Mouse (Mus musculus) ES-E14 (cell line): ENCODE measurements around the gene Lefty1. TPM values are rescaled to one million over a fixed set of nuclear protein-coding genes. Genes with fewer than 3 reads are reported as not detected.

Experiments used
- DNase-seq: peaks from one replicate; pipeline ENCODE4 v3.0.0-alpha.2; 2013; ENCODE audit warnings: low read depth, low spot score
- H3K27ac ChIP-seq: 2 replicates; pipeline ENCODE4 v1.5.1; 2012; ENCODE audit warnings: low read depth, mild to moderate bottlenecking, low read length, moderate library complexity, mixed read lengths; ENCODE audit not compliant: poor library complexity, insufficient read depth, severe bottlenecking
- H3K36me3 ChIP-seq: 2 replicates; pipeline ENCODE4 v1.6.1; 2012; ENCODE audit warnings: mild to moderate bottlenecking, low read length, moderate library complexity, mixed read lengths; ENCODE audit not compliant: control insufficient read depth, poor library complexity, insufficient read depth, severe bottlenecking
- H3K4me1 ChIP-seq, 2 experiments: fragments of 150-350 bp in 1 of 2; sonication (generic) in 1 of 2; 2 replicates each; pipeline ENCODE4 v1.6.1; 2012; ENCODE audit warnings: low read length in 2 of 2, mild to moderate bottlenecking in 1 of 2, mixed read lengths in 1 of 2; ENCODE audit not compliant: control insufficient read depth in 2 of 2, insufficient read depth in 2 of 2, poor library complexity in 1 of 2
- H3K4me3 ChIP-seq, 2 experiments: fragments of 150-350 bp in 1 of 2; sonication (generic) in 1 of 2; 2 replicates each; pipeline ENCODE4 v1.5.1; 2012; ENCODE audit warnings: low read length in 2 of 2, low read depth in 1 of 2, mild to moderate bottlenecking in 1 of 2, mixed read lengths in 1 of 2; ENCODE audit not compliant: insufficient read depth in 1 of 2, poor library complexity in 1 of 2, severe bottlenecking in 1 of 2
- H3K9ac ChIP-seq: 2 replicates; pipeline ENCODE4 v1.6.1; 2012; ENCODE audit warnings: low read depth, mild to moderate bottlenecking, low read length, mixed read lengths; ENCODE audit not compliant: poor library complexity, insufficient read depth, severe bottlenecking
- H3K9me3 ChIP-seq: fragments of 150-350 bp; sonication (generic); 2 replicates; pipeline ENCODE4 v1.6.1; 2012; ENCODE audit warnings: low read depth, mild to moderate bottlenecking, low read length; ENCODE audit not compliant: control insufficient read depth, insufficient read depth
- CHD2 ChIP-seq: IDR thresholded peaks from 2 replicates; pipeline ENCODE4 v1.6.1; 2014; ENCODE audit warnings: mild to moderate bottlenecking, low read depth, low read length, inconsistent platforms
- HCFC1 ChIP-seq: IDR thresholded peaks from 2 replicates; pipeline ENCODE4 v1.6.1; 2012; ENCODE audit warnings: low read length, inconsistent platforms, borderline replicate concordance; ENCODE audit not compliant: insufficient read depth
- MAFK ChIP-seq: IDR thresholded peaks from 2 replicates; pipeline ENCODE4 v1.6.1; 2014; ENCODE audit warnings: mild to moderate bottlenecking, low read depth, low read length, inconsistent platforms; ENCODE audit not compliant: insufficient read depth
- ZC3H11A ChIP-seq: IDR thresholded peaks from 2 replicates; pipeline ENCODE4 v1.6.1; 2012; ENCODE audit warnings: low read depth, mild to moderate bottlenecking, inconsistent platforms, low read length, borderline replicate concordance
- ZNF384 ChIP-seq: IDR thresholded peaks from 2 replicates; pipeline ENCODE4 v1.6.1; 2012; ENCODE audit warnings: low read depth, low read length, inconsistent platforms
- in situ Hi-C, 2 experiments: fragments of 600-800 bp; cut with MboI; formaldehyde crosslinking; loops; one replicate each; pipeline ENCODE4 v1.15.1; 2025; ENCODE audit warnings: low sequenced_read_pairs in 2 of 2, inconsistent platforms in 1 of 2; ENCODE audit not compliant: unreplicated experiment in 2 of 2
- total RNA-seq: library from RNA; depleted of rRNA; stranded (reverse); fragments of 300-350 nt; gene quantifications from 2 replicates; pipeline ENCODE4 v1.2.3, GENCODE M21; 2012

The Lefty1 gene
- total RNA-seq, 1 experiment: 281 TPM

DNA sequence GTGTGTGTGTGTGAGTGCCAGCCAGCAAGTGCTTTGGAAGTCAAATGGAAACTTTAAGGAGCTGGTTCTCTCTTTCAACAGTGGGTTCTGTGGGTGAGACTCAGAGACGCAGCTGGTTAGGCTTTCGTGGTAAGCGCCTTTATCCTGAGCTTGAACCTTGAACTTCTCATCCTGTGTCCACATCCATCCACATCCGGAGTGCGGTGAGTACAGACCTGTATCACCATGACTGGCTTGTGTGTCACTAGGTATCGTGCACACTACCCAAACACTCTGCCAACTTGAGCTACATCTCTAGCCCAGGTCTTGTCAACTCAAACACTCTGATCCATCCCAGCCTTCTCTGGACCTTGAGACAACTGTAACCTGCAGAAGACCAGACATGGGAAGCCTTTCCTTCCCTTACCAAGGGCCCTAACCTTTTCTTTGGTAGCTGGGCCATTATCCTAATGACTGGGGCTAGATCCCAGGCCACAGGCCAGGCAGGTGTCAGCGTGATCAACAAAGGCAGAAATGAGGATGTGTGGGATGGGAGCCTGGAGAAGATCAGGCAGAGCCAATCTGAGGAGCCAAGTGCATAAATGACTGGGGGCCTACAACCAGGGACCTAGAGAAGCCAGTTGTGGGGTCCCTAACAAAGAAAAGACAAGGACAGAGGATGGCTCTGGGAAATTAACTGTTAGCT, 6.1 kb downstream of the Lefty1 start:
- Histone ChIP-seq H3K36me3 (peaks cover 8% of the 10 kb centered on the region; the same call in 1 of the 2 replicates), H3K27ac (no peak overlapping the region), H3K4me3 (no peak overlapping the region; a peak in 1 of 4 replicates), H3K4me1 (peaks cover 10 to 17% of the 10 kb centered on the region in 2 experiments), H3K9ac (peak overlapping the region; percentile 62; the same call in 1 of the 2 replicates), H3K9me3 (no peaks in the 10 kb centered on the region)
- in situ Hi-C loops: no loop called here
- TF ChIP-seq MAFK: no peak
- no peak for TF ChIP-seq HCFC1
- DNase-seq: no peak

- TF ChIP-seq CHD2: no peak
- TF ChIP-seq ZC3H11A: no peak
- no peak for TF ChIP-seq MAFK
- no peak for TF ChIP-seq HCFC1
- no peak for TF ChIP-seq ZNF384
- DNase-seq: no peak
- Histone ChIP-seq H3K9ac (peak overlapping the region; percentile 62), H3K27ac (no peak overlapping the region), H3K9me3 (no peaks in the 10 kb centered on the region), H3K36me3 (peaks cover 8% of the 10 kb centered on the region; the same call in 1 of the 2 replicates), H3K4me3 (peak overlapping the region; percentile 76 to 80), H3K4me1 (peaks cover 12 to 22% of the 10 kb centered on the region in 2 experiments)
- in situ Hi-C loops: no loop called here
Observed at GRCm38 (mm10) chr1:180941726-180942125, 6.9 kb downstream of the Lefty1 start.

GRCm38 (mm10) chr1:180942166-180943031, 7.6 kb downstream of the Lefty1 start, which contains the start of gene Tmem63a:
Tmem63a (plus strand) TSS chr1:180942344.
- in situ Hi-C loops: no loop called here
- DNase-seq: no peak
- Histone ChIP-seq H3K9ac (peak within 1 kb of the TSS; percentile 62), H3K4me3 (peak within 1 kb of the TSS; percentile 76 to 80), H3K9me3 (no peaks in the 10 kb centered on the region), H3K27ac (peak within 1 kb of the TSS; percentile 54; the same call in 1 of the 2 replicates), H3K36me3 (peaks cover 4% of the 10 kb centered on the region; the same call in 1 of the 2 replicates), H3K4me1 (peaks cover 12 to 23% of the 10 kb centered on the region in 2 experiments)
- TF ChIP-seq MAFK (no peak), HCFC1 (no peak), ZC3H11A (no peak), CHD2 (no peak)

GRCm38 (mm10) chr1:180943032-180943644, 8.3 kb downstream of the Lefty1 start:
- H3K4me1 ChIP-seq: peaks cover 14 to 22% of the 10 kb centered on the region in 2 experiments
- TF ChIP-seq HCFC1 (no peak), CHD2 (no peak), MAFK (no peak), ZC3H11A (no peak), ZNF384 (no peak)
- DNase-seq: no peak
- H3K36me3 ChIP-seq: no peaks in the 10 kb centered on the region; the same call in 1 of the 2 replicates
- peak overlapping the region; percentile 42; the same call in 1 of the 2 replicates for H3K27ac ChIP-seq
- H3K9me3 ChIP-seq: no peaks in the 10 kb centered on the region
- in situ Hi-C loops: no loop called here
- H3K9ac ChIP-seq: 0 out of 2 replicates have a peak overlapping the region, but pooled peaks have one; percentile 22
- H3K4me3 ChIP-seq: peak overlapping the region; percentile 76 to 80
